Mouse (Mus musculus) hindbrain, embryonic 11.5 days (tissue): ENCODE data around the gene Slc43a3. TPM values are rescaled to one million over a fixed set of nuclear protein-coding genes. Genes with fewer than 3 reads are reported as not detected.

Experiments used
- ATAC-seq: fragments of 200-750 bp; cut with Nextera tagmentation; 2 replicates; pipeline ENCODE4 v1.8.0; 2017; ENCODE audit warnings: mild to moderate bottlenecking, moderate TSS enrichment, moderate library complexity; ENCODE audit not compliant: low FRiP score
- DNase-seq: peaks from one replicate; pipeline ENCODE4 v3.0.0-alpha.2; 2015; ENCODE audit warnings: low spot score
- H3K27ac ChIP-seq: fragments of 300-500 bp; sonication (generic); 2 replicates; pipeline ENCODE4 v1.5.1; 2014; ENCODE audit warnings: mild to moderate bottlenecking, low read depth, low read length
- H3K27me3 ChIP-seq: fragments of 300-500 bp; sonication (generic); 2 replicates; pipeline ENCODE4 v1.6.1; 2014; ENCODE audit warnings: mild to moderate bottlenecking, low read length, moderate library complexity, mixed read lengths; ENCODE audit not compliant: control insufficient read depth, insufficient read depth
- H3K36me3 ChIP-seq: fragments of 300-500 bp; sonication (generic); 2 replicates; pipeline ENCODE4 v1.6.1; 2014; ENCODE audit warnings: mild to moderate bottlenecking, low read length, moderate library complexity, mixed read lengths; ENCODE audit not compliant: control insufficient read depth, insufficient read depth
- H3K4me1 ChIP-seq: fragments of 300-500 bp; sonication (generic); replicated peaks from 2 replicates; pipeline ENCODE4 v1.6.1; 2014; ENCODE audit warnings: low read length, mixed read lengths; ENCODE audit not compliant: control insufficient read depth, insufficient read depth
- H3K4me2 ChIP-seq: fragments of 300-500 bp; sonication (generic); replicated peaks from 2 replicates; pipeline ENCODE4 v1.6.1; 2014; ENCODE audit warnings: mild to moderate bottlenecking, low read depth, low read length
- H3K4me3 ChIP-seq: fragments of 300-500 bp; sonication (generic); 2 replicates; pipeline ENCODE4 v1.5.1; 2014; ENCODE audit warnings: low read depth, low read length
- H3K9ac ChIP-seq: fragments of 300-500 bp; sonication (generic); 2 replicates; pipeline ENCODE4 v1.6.1; 2014; ENCODE audit warnings: low read depth, low read length
- H3K9me3 ChIP-seq: fragments of 300-500 bp; sonication (generic); 2 replicates; pipeline ENCODE4 v1.6.1; 2016; ENCODE audit warnings: low read length; ENCODE audit not compliant: control insufficient read depth
- WGBS: fragments of 180-500 bp; shearing (Covaris S2); extraction: QIAGEN DNeasy Blood & Tissue Kit; methylation state at CpG from one replicate; pipeline ENCODE4 v1.1.7; 2014; 5-methylcytosine and 5-hydroxymethylcytosine counted together
- polyA plus RNA-seq: library from polyadenylated mRNA; unstranded; fragments of >200 nt; fragmentation: Nextera tagmentation; extraction: Ambion mirVana; gene quantifications from 2 replicates; pipeline ENCODE4 v1.2.1, GENCODE M21; 2014

Slc43a3 gene
- polyA plus RNA-seq, 1 experiment from 2014 or later = 27.0 TPM

- Histone ChIP-seq H3K9ac (no peak overlapping the region), H3K9me3 (no peaks in the 10 kb centered on the region), H3K4me1 (no peaks in the 10 kb centered on the region), H3K4me3 (no peak overlapping the region), H3K36me3 (no peaks in the 10 kb centered on the region), H3K4me2 (no peak overlapping the region), H3K27ac (no peak overlapping the region), H3K27me3 (no peaks in the 10 kb centered on the region)
- ATAC-seq (no peak), DNase-seq (no peak)
- 93% methylated on average over 4 of the region's 4 CpGs for WGBS
Measured at GRCm38 (mm10) chr2:84941795-84942194, 5.4 kb downstream of the Slc43a3 start.

- WGBS = 92% methylated on average over 3 of the region's 3 CpGs
- no peak for DNase-seq
- ATAC-seq = no peak
- H3K4me2 ChIP-seq = no peak overlapping the region
- no peaks in the 10 kb centered on the region for H3K36me3 ChIP-seq
- H3K9me3 ChIP-seq = no peaks in the 10 kb centered on the region
- H3K9ac ChIP-seq = no peak overlapping the region
- no peaks in the 10 kb centered on the region for H3K4me1 ChIP-seq
- H3K27ac ChIP-seq = no peak overlapping the region
- H3K27me3 ChIP-seq = no peaks in the 10 kb centered on the region
- H3K4me3 ChIP-seq = no peak overlapping the region
Measured at GRCm38 (mm10) chr2:84947154-84947771, 10.9 kb downstream of the Slc43a3 start.

- no peak overlapping the region for H3K27ac ChIP-seq
- H3K4me2 ChIP-seq = no peak overlapping the region
- WGBS = 91% methylated on average over 7 of the region's 7 CpGs
- no peak overlapping the region for H3K9ac ChIP-seq
- ATAC-seq = no peak
- H3K36me3 ChIP-seq = no peaks in the 10 kb centered on the region
- H3K9me3 ChIP-seq = no peaks in the 10 kb centered on the region
- DNase-seq = no peak
- H3K4me1 ChIP-seq = no peaks in the 10 kb centered on the region
- H3K27me3 ChIP-seq = no peaks in the 10 kb centered on the region
- H3K4me3 ChIP-seq = no peak overlapping the region
Measured at GRCm38 (mm10) chr2:84948252-84948651, 11.9 kb downstream of the Slc43a3 start.

GRCm38 (mm10) chr2:84948721-84949120 is 12.3 kb downstream of the Slc43a3 start:
- DNase-seq (no peak), ATAC-seq (no peak)
- Histone ChIP-seq H3K36me3 (no peaks in the 10 kb centered on the region), H3K4me2 (no peak overlapping the region), H3K9me3 (no peaks in the 10 kb centered on the region), H3K4me3 (no peak overlapping the region), H3K27me3 (no peaks in the 10 kb centered on the region), H3K27ac (no peak overlapping the region), H3K9ac (no peak overlapping the region), H3K4me1 (no peaks in the 10 kb centered on the region)
- 87% methylated on average over 2 of the region's 2 CpGs for WGBS

- no peaks in the 10 kb centered on the region for H3K27me3 ChIP-seq
- no peak for DNase-seq
- ATAC-seq = no peak
- no peak overlapping the region for H3K4me2 ChIP-seq
- H3K9me3 ChIP-seq = no peaks in the 10 kb centered on the region
- no peak overlapping the region for H3K9ac ChIP-seq
- no peak overlapping the region for H3K27ac ChIP-seq
- no peaks in the 10 kb centered on the region for H3K36me3 ChIP-seq
- 93% methylated on average over 8 of the region's 8 CpGs for WGBS
- H3K4me3 ChIP-seq = no peak overlapping the region
- no peaks in the 10 kb centered on the region for H3K4me1 ChIP-seq
Measured at GRCm38 (mm10) chr2:84951027-84951426, 14.6 kb downstream of the Slc43a3 start.

GRCm38 (mm10) chr2:84952251-84952650 is 15.9 kb downstream of the Slc43a3 start:
- no peak for DNase-seq
- no peak overlapping the region for H3K4me3 ChIP-seq
- no peak overlapping the region for H3K27ac ChIP-seq
- no peaks in the 10 kb centered on the region for H3K9me3 ChIP-seq
- H3K4me1 ChIP-seq = no peaks in the 10 kb centered on the region
- no peak for ATAC-seq
- no peaks in the 10 kb centered on the region for H3K27me3 ChIP-seq
- no peak overlapping the region for H3K4me2 ChIP-seq
- no peak overlapping the region for H3K9ac ChIP-seq
- H3K36me3 ChIP-seq = no peaks in the 10 kb centered on the region
- 94% methylated on average over 1 of the region's 1 CpGs for WGBS

- no peak overlapping the region for H3K9ac ChIP-seq
- H3K27ac ChIP-seq = no peak overlapping the region
- no peak overlapping the region for H3K4me3 ChIP-seq
- no peak for ATAC-seq
- H3K36me3 ChIP-seq = no peaks in the 10 kb centered on the region
- no peaks in the 10 kb centered on the region for H3K27me3 ChIP-seq
- H3K9me3 ChIP-seq = no peaks in the 10 kb centered on the region
- DNase-seq = no peak
- no peaks in the 10 kb centered on the region for H3K4me1 ChIP-seq
- 82% methylated on average over 4 of the region's 4 CpGs for WGBS
- no peak overlapping the region for H3K4me2 ChIP-seq
Measured at GRCm38 (mm10) chr2:84952693-84953092, 16.3 kb downstream of the Slc43a3 start.

GRCm38 (mm10) chr2:84955435-84955834 is 19.1 kb downstream of the Slc43a3 start:
- Histone ChIP-seq H3K4me2 (no peak overlapping the region), H3K4me1 (no peaks in the 10 kb centered on the region), H3K27me3 (no peaks in the 10 kb centered on the region), H3K36me3 (no peaks in the 10 kb centered on the region), H3K9me3 (no peaks in the 10 kb centered on the region), H3K27ac (no peak overlapping the region), H3K4me3 (no peak overlapping the region), H3K9ac (no peak overlapping the region)
- DNase-seq = no peak
- ATAC-seq = no peak
- WGBS = 93% methylated on average over 9 of the region's 9 CpGs

- no peaks in the 10 kb centered on the region for H3K36me3 ChIP-seq
- H3K27me3 ChIP-seq = no peaks in the 10 kb centered on the region
- 59% methylated on average over 5 of the region's 5 CpGs for WGBS
- ATAC-seq = peak; percentile 66; the same call in 1 of the 2 replicates
- H3K4me2 ChIP-seq = no peak overlapping the region
- DNase-seq = peak; percentile 73
- no peak overlapping the region for H3K4me3 ChIP-seq
- H3K9me3 ChIP-seq = no peaks in the 10 kb centered on the region
- no peaks in the 10 kb centered on the region for H3K4me1 ChIP-seq
- H3K9ac ChIP-seq = no peak overlapping the region
- no peak overlapping the region for H3K27ac ChIP-seq
Measured at GRCm38 (mm10) chr2:84956274-84956673, 19.9 kb downstream of the Slc43a3 start.
